Mouse (Mus musculus) common myeloid progenitor, adult 5-6 weeks (primary cell): Measurements from ENCODE around the gene Rhbg. TPM values are rescaled to one million over a fixed set of nuclear protein-coding genes. Genes with fewer than 3 reads are reported as not detected.
"Not testable (repeated sequence)": the region's sequence is repeated elsewhere in the genome, so short reads cannot be mapped to it uniquely, and the experiment has no call there.

Source experiments
- ATAC-seq: replicated peaks from 2 replicates; pipeline ENCODE4 v1.8.0; 2016; ENCODE audit warnings: low read depth, mild to moderate bottlenecking, moderate TSS enrichment, inconsistent platforms; ENCODE audit not compliant: poor library complexity, severe bottlenecking
- total RNA-seq: library from RNA; stranded (forward); fragments of 200-1000, 187-1606 nt; gene quantifications from 2 replicates; pipeline ENCODE4 v1.2.3, GENCODE M21; 2017

Gene Rhbg
- total RNA-seq, 1 experiment from 2014 or later, result not detected

DNA sequence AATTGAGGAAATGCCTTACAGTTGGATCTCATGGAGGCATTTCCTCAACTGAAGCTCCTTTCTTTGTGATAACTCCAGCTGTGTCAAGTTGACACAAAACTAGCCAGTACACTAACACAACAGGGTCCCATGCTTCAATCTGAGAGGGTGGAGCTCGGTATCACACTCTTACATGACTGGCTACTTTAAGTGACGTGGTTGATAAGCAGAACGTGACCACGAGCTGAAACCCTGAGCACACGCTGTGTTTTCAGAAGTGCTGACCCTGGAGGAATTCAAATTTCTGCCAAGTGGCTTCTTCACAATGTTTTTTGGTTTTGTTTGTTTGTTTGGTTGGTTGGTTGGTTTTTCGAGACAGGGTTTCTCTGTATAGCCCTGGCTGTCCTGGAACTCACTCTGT lies 13.5 kb upstream of the Rhbg start:
- not testable (repeated sequence) for ATAC-seq

DNA sequence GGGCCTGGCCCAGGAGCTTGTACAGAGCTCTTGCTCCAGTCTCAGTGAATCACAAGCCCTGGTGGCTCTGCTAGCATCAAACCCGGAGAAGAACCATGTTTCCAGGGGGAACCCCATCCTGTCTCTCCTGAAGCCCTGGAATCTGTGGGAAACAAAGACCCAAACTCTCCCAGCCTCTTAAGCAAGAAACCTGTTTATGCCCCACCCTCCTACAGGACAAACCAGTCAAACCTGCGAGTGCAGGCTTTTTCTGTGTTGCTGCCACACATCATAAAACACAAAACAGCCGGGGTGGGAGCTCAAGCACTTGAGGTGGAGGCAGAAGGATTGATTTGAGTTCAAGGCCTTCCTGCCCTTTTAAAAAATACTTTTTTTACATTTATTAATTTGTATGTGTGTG lies 7.8 kb upstream of the Rhbg start:
- no peak for ATAC-seq

DNA sequence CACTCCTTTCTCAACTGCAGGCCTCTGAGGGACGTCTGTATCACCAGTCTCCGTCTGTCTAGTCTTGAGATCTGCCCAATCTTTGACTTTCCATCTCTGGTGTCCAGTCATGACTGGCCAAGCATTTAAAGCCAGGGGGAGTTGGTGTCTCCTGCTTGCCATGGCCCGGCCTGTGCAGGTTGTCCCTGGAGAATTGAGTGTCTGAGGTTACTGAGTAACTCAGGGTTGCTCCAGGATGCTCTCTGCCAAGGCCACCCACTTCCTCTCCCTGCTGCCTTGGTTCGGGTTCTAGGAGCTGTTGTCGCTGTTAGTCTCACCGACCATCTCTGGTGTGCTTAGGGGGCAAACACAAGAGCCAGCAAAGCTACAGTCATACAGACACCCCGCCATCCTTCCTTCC lies 1.9 kb upstream of the Rhbg start:
- ATAC-seq, result no peak

- no peak for ATAC-seq
Observed at GRCm38 (mm10) chr3:88255950-88256349, 1.4 kb upstream of the Rhbg start.

- ATAC-seq, result no peak
Observed at GRCm38 (mm10) chr3:88252739-88253138, 1.8 kb downstream of the Rhbg start.

DNA sequence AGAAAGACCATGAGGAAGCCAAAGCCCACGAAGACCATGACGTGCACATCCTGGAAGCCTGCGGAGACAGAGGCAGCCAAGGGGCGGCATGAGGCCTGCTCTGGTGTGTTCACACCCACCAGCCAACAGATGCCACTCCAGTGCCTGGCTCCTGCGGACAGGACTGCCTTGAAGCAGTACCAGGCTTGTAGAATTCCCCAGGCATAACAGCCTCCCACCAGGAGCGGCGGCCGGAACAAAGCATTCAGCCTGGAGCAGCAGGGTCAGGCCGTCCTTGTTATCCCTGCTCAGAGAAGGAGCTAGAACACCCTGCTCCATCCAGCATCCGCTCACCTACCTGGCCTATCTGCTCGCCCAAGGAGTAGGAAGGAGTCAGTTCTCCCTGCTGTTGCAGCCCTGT lies 6.1 kb downstream of the Rhbg start:
- no peak for ATAC-seq

GRCm38 (mm10) chr3:88247666-88248065 lies 6.8 kb downstream of the Rhbg start:
- ATAC-seq, result no peak

- peak; percentile 65 for ATAC-seq
Observed at GRCm38 (mm10) chr3:88245811-88246210, 8.7 kb downstream of the Rhbg start.

DNA sequence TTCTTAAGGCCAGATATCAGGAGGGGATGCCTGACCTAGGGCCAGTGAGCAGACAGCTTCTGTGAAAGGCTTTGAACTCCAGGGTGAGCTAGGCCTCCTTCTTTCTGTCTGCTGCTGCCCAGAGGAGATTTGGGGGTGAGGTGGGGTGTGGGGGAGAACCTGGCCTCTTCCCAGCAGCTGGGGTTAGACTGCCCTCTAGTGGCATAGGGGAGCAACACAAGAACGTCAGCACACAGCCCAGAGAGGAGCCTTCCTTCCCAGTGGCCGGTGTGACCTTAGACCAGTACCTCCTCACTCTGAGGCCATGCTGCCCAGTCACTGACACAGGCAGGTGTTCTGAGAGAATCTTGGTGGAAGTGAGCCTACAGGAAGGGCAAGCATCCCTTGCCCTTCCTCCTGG lies 10.4 kb downstream of the Rhbg start:
- ATAC-seq, result peak; percentile 55

- peak; percentile 64 for ATAC-seq
Observed at GRCm38 (mm10) chr3:88242531-88242930, 12.0 kb downstream of the Rhbg start.

- ATAC-seq, result no peak
Observed at GRCm38 (mm10) chr3:88241045-88241786, 13.3 kb downstream of the Rhbg start.

- no peak for ATAC-seq
Observed at GRCm38 (mm10) chr3:88239446-88239845, 15.1 kb downstream of the Rhbg start.

GRCm38 (mm10) chr3:88238866-88239391 lies 15.6 kb downstream of the Rhbg start:
- ATAC-seq, result no peak

DNA sequence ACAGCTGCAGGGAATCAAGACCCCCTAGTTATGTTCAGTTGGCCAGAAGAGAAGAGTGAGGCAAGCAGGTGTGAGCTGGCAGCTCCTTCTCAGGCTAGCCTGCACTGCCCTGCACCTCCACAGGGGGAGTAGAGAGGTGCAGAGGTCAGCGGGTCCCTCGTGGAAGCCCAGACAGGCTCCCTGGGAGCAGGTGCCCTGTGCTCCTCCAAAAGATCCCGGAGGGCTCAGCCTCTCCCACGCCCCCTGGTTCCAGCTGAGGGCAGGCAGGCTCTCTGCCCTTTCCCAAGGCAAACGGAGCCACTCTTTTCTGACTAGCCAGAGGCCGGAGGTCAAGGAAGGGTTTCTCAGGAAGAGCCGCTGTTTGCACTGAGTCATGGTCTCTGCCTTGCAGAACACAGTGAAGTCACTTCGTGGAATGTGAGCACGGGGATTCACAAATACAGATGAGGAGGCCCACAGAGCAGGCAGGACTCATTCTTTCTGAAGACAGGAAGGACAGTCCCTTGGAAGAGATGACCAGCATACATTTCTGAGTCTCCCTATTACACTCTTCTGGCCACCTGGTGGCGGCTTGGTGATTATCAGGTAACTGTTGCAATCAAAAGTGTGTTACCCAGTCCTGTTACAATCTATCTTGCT lies 16.8 kb downstream of the Rhbg start:
- peak; percentile 74 for ATAC-seq

GRCm38 (mm10) chr3:88237161-88237555 lies 17.4 kb downstream of the Rhbg start:
- ATAC-seq, result no peak

- no peak for ATAC-seq
Observed at GRCm38 (mm10) chr3:88235616-88236015, 18.9 kb downstream of the Rhbg start.

DNA sequence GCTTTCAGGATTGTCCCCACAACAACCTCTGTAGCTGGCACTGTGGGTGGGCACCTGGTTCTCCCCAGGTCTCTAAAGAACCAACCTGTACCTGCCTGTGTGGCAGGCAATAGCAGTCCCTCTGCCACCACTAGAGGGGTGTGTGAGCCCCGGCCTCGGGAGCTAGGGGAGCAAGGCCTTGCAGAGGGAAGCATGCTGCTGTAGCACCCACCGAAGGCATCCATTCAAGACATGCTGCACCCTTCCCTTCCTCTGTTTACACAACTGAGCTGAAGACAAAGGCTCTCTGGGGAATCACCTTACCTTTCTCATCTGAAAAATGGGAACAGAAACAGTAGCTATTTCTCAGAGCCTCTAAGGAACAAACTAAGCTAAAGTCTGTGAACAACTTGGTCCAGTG lies 19.3 kb downstream of the Rhbg start:
- ATAC-seq, result no peak

DNA sequence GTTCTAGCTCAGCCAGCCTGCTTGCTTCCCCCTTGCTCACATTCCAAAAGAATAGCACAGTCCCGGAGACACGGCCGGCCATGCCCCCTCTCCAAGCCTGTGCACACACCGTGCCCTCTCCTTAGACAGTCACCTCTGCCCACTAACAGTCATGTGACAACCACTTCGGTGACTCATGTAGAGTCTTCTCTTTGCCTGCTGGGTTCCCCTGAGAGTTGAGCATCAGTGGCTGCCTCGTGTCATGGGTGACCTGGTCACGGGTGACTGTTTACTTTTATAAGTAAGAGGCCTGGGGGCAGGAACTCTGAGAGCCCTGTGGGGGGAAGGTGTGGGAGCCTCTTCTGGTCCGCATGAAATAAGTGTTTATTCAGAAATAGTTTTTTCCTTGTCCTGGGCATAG lies 20.5 kb downstream of the Rhbg start:
- no peak for ATAC-seq

DNA sequence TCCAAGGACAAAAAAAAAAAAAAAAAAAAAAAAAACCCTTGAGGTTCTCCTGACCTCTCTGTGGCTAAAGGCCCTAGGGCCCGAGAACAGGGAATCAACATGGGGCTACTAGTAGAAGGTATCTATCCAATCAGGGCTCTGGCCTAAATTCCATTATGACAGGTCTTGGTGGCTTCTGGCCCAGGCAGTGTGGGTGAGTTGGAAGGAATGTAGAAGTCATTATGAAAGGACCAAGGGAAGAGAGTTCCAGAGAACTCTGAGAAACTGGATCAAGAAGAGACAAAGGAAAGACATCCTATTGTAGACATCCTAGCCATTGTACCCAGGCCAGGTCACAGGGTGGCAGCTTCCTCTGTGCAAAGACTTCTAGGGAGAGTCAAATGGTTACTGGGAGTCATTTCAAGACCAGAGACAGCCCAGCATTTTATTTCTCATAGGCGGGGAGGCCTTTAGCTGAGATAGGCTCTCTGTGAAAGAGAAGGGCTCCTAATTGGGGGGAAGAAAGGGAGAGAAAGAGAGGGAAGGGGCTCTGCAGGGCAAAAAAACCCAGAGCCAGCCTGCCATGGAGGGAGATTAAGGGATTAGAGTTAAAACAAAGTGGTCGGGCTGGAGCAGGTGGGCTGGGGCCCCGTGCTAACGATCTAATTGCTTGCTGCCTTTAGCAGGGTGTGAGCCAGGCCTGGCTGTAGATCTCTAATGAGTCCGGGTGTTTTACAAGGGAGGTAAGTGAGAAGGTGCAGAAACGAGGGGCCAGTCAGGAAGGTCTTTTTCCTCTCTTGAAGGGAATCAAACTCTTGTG lies 21.5 kb downstream of the Rhbg start:
- no peak for ATAC-seq

DNA sequence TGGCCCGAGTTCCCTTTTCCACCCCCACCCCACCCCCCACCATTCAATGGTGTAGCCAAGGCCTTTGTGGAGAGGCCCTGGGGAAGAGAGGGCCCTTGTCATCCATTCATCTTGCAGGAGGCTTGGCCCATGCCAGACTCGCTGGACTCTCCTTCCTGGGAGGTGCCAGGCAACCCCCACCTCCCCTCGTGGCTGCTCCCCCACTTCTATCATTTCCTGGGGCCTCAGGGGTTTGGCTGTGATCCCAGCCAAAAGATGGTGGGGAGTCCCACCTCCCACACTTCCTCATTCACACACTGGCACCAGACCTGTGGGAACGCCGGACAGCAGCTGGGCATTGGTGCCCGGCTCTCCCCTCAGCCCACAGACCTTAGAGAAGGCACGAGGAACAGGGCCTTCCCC lies 22.2 kb downstream of the Rhbg start:
- peak; percentile 54 for ATAC-seq
